Mouse (Mus musculus) right cerebral cortex, postnatal 10 days (tissue): ENCODE results near the gene Agtr1b.
A peak's percentile ranks its signal among the peaks of the same experiment; 100 is the strongest.

Experiments
- DNase-seq, 2 experiments: peaks; one replicate each; pipeline ENCODE4 v3.0.0; 2021; ENCODE audit warnings: low spot score in 2 of 2

Agtr1b gene

DNA sequence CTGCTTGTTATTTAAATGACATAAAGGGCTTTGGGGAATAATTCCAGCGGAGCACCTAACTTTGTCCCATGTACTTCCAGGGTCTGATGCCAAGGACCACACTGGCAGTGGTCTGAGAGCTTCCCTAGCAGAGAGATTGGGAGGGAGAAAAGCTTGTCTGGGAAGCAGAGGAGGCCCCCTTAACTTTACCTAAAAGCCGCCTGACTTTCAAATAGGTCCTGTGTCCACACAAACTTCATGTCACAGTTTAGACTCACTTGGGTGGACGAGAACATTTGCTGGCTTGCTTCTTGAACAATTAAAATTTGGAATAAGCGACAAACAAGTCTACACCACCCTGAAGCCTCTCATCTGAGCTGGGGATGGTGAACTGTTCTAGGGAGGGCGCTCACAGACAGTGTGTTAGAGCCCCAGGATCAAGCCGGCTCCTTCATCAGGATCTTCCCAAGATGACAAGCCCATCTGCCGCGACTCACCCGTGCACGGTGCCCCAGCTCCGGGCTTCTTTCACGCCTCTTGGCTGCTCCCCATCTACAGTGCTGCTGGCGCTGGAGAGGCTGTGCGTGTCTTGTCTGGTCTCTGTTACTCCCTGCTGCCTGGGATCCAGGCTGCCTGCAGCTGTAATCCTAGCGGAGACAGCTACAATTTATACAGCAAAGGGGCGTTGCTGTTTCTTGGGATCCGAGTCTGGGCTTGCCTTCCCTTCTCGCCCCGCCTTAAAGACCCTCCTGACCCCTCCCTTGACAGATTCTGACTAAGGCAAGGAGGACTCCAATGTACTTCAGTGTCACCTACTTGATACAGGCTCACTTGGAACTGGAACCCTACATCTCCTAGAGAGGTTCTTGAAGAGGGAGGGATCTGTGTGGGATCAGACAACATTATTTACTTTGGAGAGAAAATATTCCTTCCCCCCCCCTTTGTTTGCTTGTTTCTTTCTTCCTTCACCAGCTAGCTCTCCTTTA lies at the start of gene Agtr1b:
Gene Agtr1b, minus strand, starts transcription at position 620 of the 965 bp plus-strand sequence.
- DNase-seq = peak; percentile 36 to 42

DNA sequence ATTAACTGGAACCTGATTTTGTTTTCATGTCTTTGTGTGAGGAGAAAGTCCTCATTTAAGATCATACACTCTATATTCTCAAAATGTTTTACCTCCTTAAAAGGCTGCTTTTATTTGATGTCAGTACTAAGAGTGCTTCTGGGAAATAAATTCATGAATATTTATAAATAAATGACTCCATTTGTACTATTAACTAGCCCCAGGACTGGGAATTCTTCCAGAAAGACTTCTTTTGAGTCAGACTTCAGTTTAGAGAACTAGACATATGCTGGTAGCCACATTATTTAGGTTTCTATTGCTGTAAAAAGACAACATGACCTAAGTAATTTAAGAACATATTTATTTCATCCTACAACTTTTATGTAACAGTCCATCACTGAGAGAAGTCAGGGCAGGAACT lies 13.4 kb downstream of the Agtr1b start:
- DNase-seq = no peak

DNA sequence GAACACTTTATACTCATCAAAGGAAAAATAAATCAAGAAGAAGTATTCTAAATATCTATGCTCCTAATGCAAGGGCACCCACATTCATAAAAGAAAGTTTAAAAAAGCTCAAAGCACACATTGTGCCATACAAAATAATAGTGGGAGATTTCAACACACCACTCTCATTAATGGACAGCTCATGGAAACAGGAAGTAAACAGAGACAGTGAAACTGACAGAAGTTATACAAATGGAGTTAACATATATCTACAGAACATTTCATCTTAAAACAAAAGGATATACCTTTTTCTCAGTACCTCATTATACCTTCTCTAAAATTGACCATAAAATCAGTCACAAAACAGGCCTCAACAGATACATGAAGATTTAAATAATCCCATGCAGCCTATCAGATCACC lies 18.8 kb downstream of the Agtr1b start:
- no peak for DNase-seq

DNA sequence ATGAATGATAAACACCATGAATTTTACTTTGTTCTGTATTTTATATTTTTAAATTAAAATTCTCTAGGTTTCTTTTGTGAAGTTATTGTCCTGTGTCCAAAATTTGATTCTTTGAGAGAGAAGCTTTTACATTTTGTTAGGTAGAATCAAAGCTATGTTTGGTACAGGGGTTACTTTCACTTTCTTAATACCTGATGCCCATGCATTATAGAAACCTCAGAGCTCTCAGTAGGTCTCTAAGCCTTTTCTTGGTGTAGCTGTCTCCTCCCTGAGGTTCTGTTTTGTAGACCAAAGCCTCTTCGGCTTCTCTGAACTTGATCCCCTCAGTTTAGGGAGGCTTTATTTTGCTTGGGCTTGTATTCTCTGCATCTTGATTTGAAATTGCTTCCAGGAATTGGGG lies 26.6 kb downstream of the Agtr1b start:
- no peak for DNase-seq

DNA sequence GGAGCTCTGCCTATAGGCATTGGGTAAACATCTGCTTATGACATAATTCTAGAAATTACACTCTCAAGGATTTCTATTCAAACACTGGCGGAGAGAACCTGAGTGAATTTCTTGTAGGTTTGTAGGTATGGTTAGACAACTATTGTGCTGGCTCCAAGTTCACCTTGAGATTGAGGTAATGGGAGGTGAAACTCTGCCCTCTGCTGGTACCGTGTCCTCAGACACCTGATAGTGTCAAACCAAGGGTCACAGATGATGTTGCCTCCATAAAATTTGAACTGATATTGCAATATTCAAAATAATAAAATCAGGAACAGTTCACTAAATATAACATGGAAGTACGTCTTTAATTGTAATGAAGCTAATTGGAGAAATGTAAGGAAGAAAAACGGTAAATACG lies 32.3 kb downstream of the Agtr1b start:
- DNase-seq = no peak

DNA sequence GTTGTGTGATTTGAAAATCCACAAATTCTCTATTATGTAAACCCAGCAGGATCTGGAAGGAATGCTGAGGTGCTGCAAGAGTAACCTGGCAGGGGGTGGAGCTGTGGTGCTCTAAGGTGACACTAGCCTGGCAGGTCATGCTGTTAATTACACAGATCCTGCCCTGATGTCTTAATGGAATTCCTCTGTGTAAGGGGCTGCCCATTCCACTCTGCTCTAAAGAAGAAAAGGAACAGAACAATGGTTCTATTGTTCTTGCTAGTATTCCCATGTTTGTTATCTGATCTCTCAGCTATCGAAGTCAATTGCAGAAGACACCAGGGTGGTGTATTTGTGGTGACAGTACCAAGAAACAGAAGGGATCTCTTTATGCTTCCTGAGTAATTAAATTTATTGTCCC lies 49.7 kb downstream of the Agtr1b start:
- no peak for DNase-seq

- no peak for DNase-seq
These were observed 57.8 kb downstream of the Agtr1b start for GRCm38 (mm10) chr3:20309142-20309541.

DNA sequence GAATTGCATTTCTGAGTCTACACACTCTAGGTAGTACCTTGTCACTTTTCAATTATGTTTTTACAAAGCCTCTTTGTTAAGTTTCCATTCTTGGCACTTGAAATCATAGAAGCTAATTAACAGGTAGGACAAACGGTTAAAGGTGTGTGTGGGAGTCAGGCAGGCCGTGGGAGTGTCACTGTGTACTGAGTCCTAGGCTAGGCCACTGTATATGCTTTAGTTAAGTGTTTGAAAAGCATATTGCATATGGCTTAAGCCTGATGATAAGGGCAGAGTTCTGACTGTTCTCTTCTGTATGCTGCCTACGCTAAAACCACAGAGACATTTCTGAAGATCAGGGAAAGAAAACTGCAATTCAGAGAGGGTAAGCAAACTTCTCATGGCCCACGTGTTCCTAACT lies 59.7 kb downstream of the Agtr1b start:
- no peak for DNase-seq

- peak; percentile 34 to 38 for DNase-seq
These were observed 62.1 kb downstream of the Agtr1b start for GRCm38 (mm10) chr3:20304758-20305352.

GRCm38 (mm10) chr3:20295546-20295945 lies 71.4 kb downstream of the Agtr1b start:
- no peak for DNase-seq

DNA sequence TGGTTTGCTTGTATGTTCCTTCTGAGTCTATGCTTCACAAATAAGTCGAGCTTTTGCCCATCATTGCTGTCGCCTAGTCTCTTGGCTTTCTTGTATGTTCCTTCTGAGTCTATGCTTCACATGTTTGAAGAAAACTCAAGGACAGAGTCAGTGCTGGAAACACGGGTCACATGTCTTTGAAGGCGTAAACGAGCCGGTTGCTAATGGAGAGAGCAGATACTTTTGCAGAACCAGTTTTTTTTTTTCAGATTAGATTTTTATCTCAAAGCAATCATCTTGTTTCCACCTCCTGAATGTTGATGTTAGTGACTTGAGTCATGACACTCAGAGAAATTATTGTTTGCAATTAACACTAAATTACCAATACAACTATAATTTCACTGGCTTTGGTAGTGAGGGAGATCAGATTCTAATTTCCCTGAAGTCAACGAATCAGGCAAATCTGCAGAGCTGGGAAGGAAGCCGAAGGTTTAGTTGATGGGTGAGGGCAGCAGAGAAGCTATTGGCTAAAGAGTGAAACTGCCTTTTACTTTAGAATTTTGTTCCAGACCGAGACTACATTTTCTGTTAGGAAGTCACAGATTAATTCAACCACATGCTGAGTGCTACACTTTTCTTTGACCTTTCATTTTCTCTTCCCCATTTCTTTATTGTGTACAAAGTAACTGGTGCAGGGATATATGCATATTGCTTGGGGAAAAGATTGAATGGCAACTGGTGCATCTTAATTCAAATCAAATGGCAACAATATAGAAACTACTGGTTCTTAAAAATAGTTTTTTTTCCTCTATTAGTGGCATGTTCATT lies 72.2 kb downstream of the Agtr1b start:
- DNase-seq = no peak

GRCm38 (mm10) chr3:20291370-20291769 lies 75.6 kb downstream of the Agtr1b start:
- DNase-seq = no peak

DNA sequence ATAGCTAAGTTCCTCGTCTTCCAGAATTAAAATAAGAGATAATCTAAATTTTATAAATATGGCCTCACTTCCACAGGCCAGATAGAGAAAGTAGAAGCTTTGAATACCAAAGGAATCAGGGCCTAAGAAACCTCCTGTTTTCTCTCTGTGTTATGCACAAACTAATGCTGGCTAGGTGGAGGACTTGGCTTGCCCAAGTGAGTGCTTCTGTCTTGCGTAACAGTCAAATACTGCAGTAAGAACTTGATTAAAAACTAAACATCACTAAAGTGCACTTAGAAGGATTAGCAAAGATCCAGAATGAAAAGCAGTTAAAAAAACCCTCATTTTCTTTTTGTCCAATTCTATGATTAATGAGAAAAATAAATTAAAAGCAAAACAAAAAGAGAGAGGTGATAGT lies 78.2 kb downstream of the Agtr1b start:
- no peak for DNase-seq

- DNase-seq = no peak
These were observed 85.2 kb downstream of the Agtr1b start for GRCm38 (mm10) chr3:20281796-20282195.

DNA sequence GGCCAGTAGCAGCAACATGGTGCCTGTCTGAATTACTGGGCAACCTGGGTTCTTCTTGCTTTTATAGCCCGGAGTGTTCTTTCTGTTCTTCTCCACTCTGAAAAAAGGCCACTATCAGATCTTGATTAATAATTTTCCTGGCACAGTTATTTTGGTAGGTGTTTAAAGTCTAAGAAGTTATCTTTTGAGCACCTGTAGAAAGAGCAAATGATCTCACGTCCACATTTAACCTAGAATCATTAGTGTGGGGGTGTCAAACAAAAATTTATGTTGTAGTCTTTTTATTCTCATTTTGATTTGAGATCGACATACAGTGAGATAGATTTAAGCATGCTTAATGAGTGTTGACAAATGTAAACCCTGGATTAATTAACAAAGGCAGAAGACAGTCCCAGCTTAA lies 91.3 kb downstream of the Agtr1b start, which contains the start of gene Cpb1:
Gene Cpb1, minus strand, starts transcription at position 101 of the 400 bp plus-strand sequence.
- no peak for DNase-seq
